Mouse (Mus musculus) hindbrain, embryonic 15.5 days (tissue): ENCODE data around the gene Tmem150a. TPM values are rescaled to one million over a fixed set of nuclear protein-coding genes. Genes with fewer than 3 reads are reported as not detected.

Experiments
- ATAC-seq: fragments of 200-750 bp; cut with Nextera tagmentation; 2 replicates; pipeline ENCODE4 v1.8.0; 2017; ENCODE audit warnings: low read depth, moderate number of reproducible peaks, moderate TSS enrichment; ENCODE audit not compliant: low FRiP score
- H3K27ac ChIP-seq: fragments of 300-500 bp; sonication (generic); replicated peaks from 2 replicates; pipeline ENCODE4 v1.5.1; 2015; ENCODE audit warnings: mild to moderate bottlenecking, inconsistent platforms
- H3K27me3 ChIP-seq: fragments of 300-500 bp; sonication (generic); 2 replicates; pipeline ENCODE4 v1.6.1; 2015; ENCODE audit warnings: control low read depth, inconsistent platforms
- H3K36me3 ChIP-seq: fragments of 300-500 bp; sonication (generic); 2 replicates; pipeline ENCODE4 v1.6.1; 2015; ENCODE audit warnings: control low read depth, inconsistent platforms
- H3K4me1 ChIP-seq: fragments of 300-500 bp; sonication (generic); replicated peaks from 2 replicates; pipeline ENCODE4 v1.6.1; 2015; ENCODE audit warnings: control low read depth, inconsistent platforms
- H3K4me2 ChIP-seq: fragments of 300-500 bp; sonication (generic); 2 replicates; pipeline ENCODE4 v1.6.1; 2015; ENCODE audit warnings: moderate library complexity, mild to moderate bottlenecking, inconsistent platforms
- H3K4me3 ChIP-seq: fragments of 300-500 bp; sonication (generic); 2 replicates; pipeline ENCODE4 v1.5.1; 2015; ENCODE audit warnings: mild to moderate bottlenecking, inconsistent platforms
- H3K9ac ChIP-seq: fragments of 300-500 bp; sonication (generic); 2 replicates; pipeline ENCODE4 v1.6.1; 2015; ENCODE audit warnings: inconsistent platforms
- H3K9me3 ChIP-seq: fragments of 300-500 bp; sonication (generic); 2 replicates; pipeline ENCODE4 v1.6.1; 2016; ENCODE audit warnings: control low read depth, inconsistent platforms
- WGBS: fragments of 180-500 bp; shearing (Covaris S2); methylation state at CpG from one replicate; pipeline ENCODE4 v1.1.7; 2015; 5-methylcytosine and 5-hydroxymethylcytosine counted together
- polyA plus RNA-seq: library from polyadenylated mRNA; unstranded; fragments of >200 nt; fragmentation: Nextera tagmentation; extraction: Ambion mirVana; gene quantifications from 2 replicates; pipeline ENCODE4 v1.2.1, GENCODE M21; 2015

Tmem150a gene
- polyA plus RNA-seq, 1 experiment from 2014 or later, result 21.2 TPM

GRCm38 (mm10) chr6:72356001-72356532, 820 bp downstream of the Tmem150a start:
- Histone ChIP-seq H3K9me3 (no peaks in the 10 kb centered on the region), H3K36me3 (peaks cover 23% of the 10 kb centered on the region), H3K27me3 (no peaks in the 10 kb centered on the region), H3K4me1 (peaks cover 44% of the 10 kb centered on the region), H3K27ac (peak overlapping the region; percentile 63; the same call in 1 of the 2 replicates), H3K9ac (peak overlapping the region; percentile 59), H3K4me2 (peak overlapping the region; percentile 82), H3K4me3 (peak overlapping the region; percentile 51)
- 0 out of 2 replicates have a peak, but pooled peaks have one; percentile 15 for ATAC-seq
- WGBS, result 38% methylated on average over 6 of the region's 8 CpGs

GRCm38 (mm10) chr6:72357164-72358079, 2.2 kb downstream of the Tmem150a start:
- Histone ChIP-seq H3K27me3 (no peaks in the 10 kb centered on the region), H3K27ac (no peak overlapping the region)
- WGBS, result 73% methylated on average over 5 of the region's 5 CpGs

DNA sequence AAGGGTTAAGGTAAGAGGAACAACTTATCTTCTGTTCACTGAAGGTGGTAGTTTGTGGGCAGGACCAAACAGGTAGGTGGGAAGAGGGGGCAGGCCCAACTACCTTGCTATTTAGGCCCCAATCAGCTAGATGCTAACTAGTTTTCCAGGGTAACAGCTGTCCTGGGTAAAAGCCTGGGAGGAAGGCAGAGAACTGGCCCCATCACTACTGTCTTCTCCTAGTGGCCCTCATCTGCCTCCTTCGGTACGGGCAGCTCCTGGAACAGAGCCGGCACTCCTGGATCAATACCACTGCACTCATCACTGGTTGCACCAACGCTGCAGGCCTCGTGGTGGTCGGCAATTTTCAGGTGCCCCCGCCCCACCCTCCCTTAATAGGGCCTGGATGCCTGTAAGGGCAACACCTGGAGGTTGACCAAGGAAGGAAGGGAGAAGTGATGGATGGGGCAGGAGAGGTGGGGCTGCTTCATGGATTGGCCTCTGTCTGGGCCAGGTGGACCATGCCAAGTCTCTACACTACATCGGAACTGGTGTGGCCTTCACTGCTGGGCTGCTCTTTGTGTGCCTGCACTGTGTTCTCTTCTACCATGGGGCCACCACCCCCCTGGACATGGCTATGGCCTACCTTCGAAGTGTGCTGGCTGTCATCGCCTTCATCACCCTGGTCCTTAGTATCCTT, 3.0 kb downstream of the Tmem150a start:
- Histone ChIP-seq H3K4me3 (no peak overlapping the region), H3K9me3 (no peaks in the 10 kb centered on the region), H3K27me3 (no peaks in the 10 kb centered on the region), H3K4me2 (no peak overlapping the region), H3K36me3 (peaks cover 23% of the 10 kb centered on the region), H3K4me1 (peaks cover 59% of the 10 kb centered on the region), H3K9ac (no peak overlapping the region), H3K27ac (no peak overlapping the region)
- WGBS, result 92% methylated on average over 10 of the region's 10 CpGs
- no peak for ATAC-seq

More at GRCm38 (mm10) chr6:72357164-72358079, 2.2 kb downstream of the Tmem150a start:
- H3K4me3 ChIP-seq, result no peak overlapping the region
- ATAC-seq, result no peak
- no peaks in the 10 kb centered on the region for H3K9me3 ChIP-seq
- peaks cover 23% of the 10 kb centered on the region for H3K36me3 ChIP-seq
- no peak overlapping the region for H3K9ac ChIP-seq
- H3K4me1 ChIP-seq, result peaks cover 52% of the 10 kb centered on the region
- no peak overlapping the region for H3K4me2 ChIP-seq

GRCm38 (mm10) chr6:72359343-72359742, 4.1 kb downstream of the Tmem150a start:
- H3K27ac ChIP-seq, result no peak overlapping the region
- H3K27me3 ChIP-seq, result 0 out of 2 replicates have a peak, but pooled peaks cover 1% of the 10 kb centered on the region
- H3K4me3 ChIP-seq, result no peak overlapping the region
- 73% methylated on average over 2 of the region's 2 CpGs for WGBS
- H3K4me2 ChIP-seq, result no peak overlapping the region
- H3K36me3 ChIP-seq, result peaks cover 23% of the 10 kb centered on the region
- H3K9ac ChIP-seq, result no peak overlapping the region
- H3K4me1 ChIP-seq, result peaks cover 56% of the 10 kb centered on the region
- no peaks in the 10 kb centered on the region for H3K9me3 ChIP-seq
- no peak for ATAC-seq

DNA sequence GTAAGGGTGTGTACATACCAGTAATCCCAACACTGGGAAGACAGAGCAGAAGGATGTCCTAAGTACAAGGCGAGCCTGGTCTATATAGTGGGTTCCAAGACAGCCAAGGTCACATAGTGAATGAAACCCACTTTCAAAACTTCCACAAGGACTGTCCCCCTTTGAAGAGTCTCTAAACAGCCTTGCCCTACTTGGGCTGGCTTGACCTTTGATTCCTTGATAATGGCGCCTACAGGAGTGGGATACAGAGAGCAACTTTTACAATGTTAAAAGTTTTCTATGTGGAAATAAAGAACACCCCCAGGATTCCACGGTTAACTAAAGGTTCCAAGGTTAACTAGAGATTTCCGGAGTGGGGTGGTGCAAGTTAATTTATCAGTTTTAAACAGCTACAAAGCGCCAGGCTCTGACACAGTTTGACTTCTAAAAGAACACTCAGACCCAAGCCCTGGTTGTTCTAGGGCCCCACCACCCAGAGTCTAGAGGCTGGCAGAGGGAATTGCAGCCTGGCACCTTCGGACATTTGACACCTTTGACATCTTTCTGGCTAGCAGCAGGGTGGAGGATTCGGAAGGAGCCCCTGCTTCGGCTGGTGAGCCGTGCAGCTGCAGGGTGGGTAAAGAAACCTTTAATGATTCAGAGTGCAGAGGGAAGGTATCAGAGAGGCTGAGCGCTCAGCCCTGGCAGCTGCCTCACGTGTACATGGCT, 4.8 kb downstream of the Tmem150a start:
- 0 out of 2 replicates have a peak, but pooled peaks cover 2% of the 10 kb centered on the region for H3K27me3 ChIP-seq
- no peaks in the 10 kb centered on the region for H3K9me3 ChIP-seq
- WGBS, result 77% methylated on average over 11 of the region's 11 CpGs
- peaks cover 50% of the 10 kb centered on the region for H3K4me1 ChIP-seq
- no peak overlapping the region for H3K9ac ChIP-seq
- H3K4me2 ChIP-seq, result 0 out of 2 replicates have a peak overlapping the region, but pooled peaks have one; percentile 1
- no peak overlapping the region for H3K4me3 ChIP-seq
- no peak overlapping the region for H3K27ac ChIP-seq
- no peak for ATAC-seq
- H3K36me3 ChIP-seq, result peaks cover 23% of the 10 kb centered on the region

DNA sequence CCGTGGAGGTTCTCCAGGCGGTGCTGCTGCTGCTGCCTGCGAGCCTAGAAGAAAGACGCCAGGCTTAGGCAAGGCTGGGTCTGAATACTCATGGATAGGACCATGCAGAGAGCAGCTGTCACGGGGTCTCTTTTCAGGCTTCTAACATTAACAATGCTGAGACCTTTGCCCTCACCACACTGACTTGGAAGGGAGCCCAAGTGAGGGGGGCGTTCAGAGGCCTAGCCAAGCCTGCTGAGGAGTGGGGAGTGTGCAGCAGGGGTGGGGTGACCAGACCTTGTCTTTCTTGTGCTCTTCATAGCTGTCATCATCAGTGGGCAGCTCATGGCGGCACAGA, 5.3 kb downstream of the Tmem150a start:
- Histone ChIP-seq H3K9me3 (no peaks in the 10 kb centered on the region), H3K4me2 (peak overlapping the region; percentile 92; the same call in 1 of the 2 replicates), H3K9ac (no peak overlapping the region), H3K4me3 (0 out of 2 replicates have a peak overlapping the region, but pooled peaks have one; percentile 74), H3K27me3 (0 out of 2 replicates have a peak, but pooled peaks cover 2% of the 10 kb centered on the region), H3K4me1 (peaks cover 50% of the 10 kb centered on the region), H3K36me3 (peaks cover 23% of the 10 kb centered on the region), H3K27ac (no peak overlapping the region)
- ATAC-seq, result no peak
- WGBS, result 48% methylated on average over 7 of the region's 7 CpGs

- H3K9me3 ChIP-seq, result no peaks in the 10 kb centered on the region
- no peak for ATAC-seq
- H3K27ac ChIP-seq, result no peak overlapping the region
- H3K9ac ChIP-seq, result peak overlapping the region; percentile 68
- 84% methylated on average over 5 of the region's 5 CpGs for WGBS
- H3K4me2 ChIP-seq, result peak overlapping the region; percentile 92
- H3K4me3 ChIP-seq, result peak overlapping the region; percentile 74
- H3K36me3 ChIP-seq, result peaks cover 23% of the 10 kb centered on the region
- peaks cover 45% of the 10 kb centered on the region for H3K4me1 ChIP-seq
- 0 out of 2 replicates have a peak, but pooled peaks cover 2% of the 10 kb centered on the region for H3K27me3 ChIP-seq
Measured at GRCm38 (mm10) chr6:72361121-72361551, 5.9 kb downstream of the Tmem150a start.

DNA sequence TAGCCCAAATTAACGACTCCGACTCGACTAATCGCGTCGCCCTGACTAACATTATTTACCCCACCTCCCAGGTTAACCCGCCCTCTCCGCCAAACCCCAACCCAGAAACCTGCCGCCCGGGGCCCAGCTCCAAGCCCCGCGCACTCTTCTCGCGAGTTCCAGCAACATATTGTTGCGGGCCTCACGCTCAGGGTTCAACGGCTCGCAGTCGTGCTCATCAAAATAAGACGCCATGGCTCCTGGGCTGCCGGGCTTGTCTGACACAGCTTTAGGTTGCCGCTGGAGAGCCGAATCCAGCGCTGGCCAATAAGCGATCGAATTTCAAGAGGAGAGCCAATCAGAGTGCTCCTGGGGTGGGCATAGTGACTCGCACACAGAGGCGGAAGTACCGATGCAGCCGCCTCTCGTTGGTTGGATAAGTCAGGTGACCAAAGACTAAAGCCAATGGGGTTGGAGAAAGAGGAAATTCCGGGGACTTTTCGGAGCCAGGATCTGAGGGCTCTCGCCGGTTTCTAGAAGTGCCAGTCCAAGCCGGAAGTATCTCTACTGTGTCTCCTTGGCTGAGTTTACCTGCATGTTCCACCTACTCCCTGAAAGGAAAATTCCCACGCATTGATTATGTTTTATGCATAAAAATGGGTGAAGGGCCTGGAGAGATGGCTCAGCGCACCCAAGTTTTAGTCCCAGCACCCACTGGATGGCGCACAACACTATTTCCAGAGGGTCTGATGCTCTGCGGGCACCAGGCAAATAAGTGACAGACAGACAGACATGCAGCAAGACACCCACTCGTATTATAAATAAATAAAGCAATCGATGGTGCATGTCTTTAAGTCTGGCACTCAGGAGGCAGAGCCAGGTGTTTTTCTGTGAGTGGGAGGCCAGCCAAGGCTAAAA, 7.1 kb downstream of the Tmem150a start:
- Histone ChIP-seq H3K9ac (peak overlapping the region; percentile 68), H3K4me3 (peak overlapping the region; percentile 74), H3K9me3 (no peaks in the 10 kb centered on the region), H3K36me3 (peaks cover 23% of the 10 kb centered on the region), H3K27me3 (0 out of 2 replicates have a peak, but pooled peaks cover 2% of the 10 kb centered on the region), H3K4me1 (peaks cover 32% of the 10 kb centered on the region), H3K27ac (peak overlapping the region; percentile 90), H3K4me2 (peak overlapping the region; percentile 92)
- 1% methylated on average over 42 of the region's 42 CpGs for WGBS
- ATAC-seq, result peak; percentile 99

GRCm38 (mm10) chr6:72364009-72364408, 8.8 kb downstream of the Tmem150a start:
- ATAC-seq, result no peak
- no peak overlapping the region for H3K9ac ChIP-seq
- H3K4me1 ChIP-seq, result peaks cover 28% of the 10 kb centered on the region
- H3K4me2 ChIP-seq, result no peak overlapping the region
- H3K27ac ChIP-seq, result no peak overlapping the region
- H3K9me3 ChIP-seq, result no peaks in the 10 kb centered on the region
- H3K27me3 ChIP-seq, result 0 out of 2 replicates have a peak, but pooled peaks cover 2% of the 10 kb centered on the region
- WGBS, result 46% methylated on average over 7 of the region's 7 CpGs
- no peak overlapping the region for H3K4me3 ChIP-seq
- H3K36me3 ChIP-seq, result peaks cover 15% of the 10 kb centered on the region

GRCm38 (mm10) chr6:72364985-72365384, 9.7 kb downstream of the Tmem150a start:
- H3K27me3 ChIP-seq, result 0 out of 2 replicates have a peak, but pooled peaks cover 2% of the 10 kb centered on the region
- no peak for ATAC-seq
- H3K4me1 ChIP-seq, result peaks cover 25% of the 10 kb centered on the region
- no peak overlapping the region for H3K4me3 ChIP-seq
- H3K27ac ChIP-seq, result no peak overlapping the region
- H3K4me2 ChIP-seq, result no peak overlapping the region
- H3K36me3 ChIP-seq, result peaks cover 6% of the 10 kb centered on the region; the same call in 1 of the 2 replicates
- no peak overlapping the region for H3K9ac ChIP-seq
- 74% methylated on average over 6 of the region's 6 CpGs for WGBS
- H3K9me3 ChIP-seq, result no peaks in the 10 kb centered on the region
